Mouse (Mus musculus) forebrain, embryonic 10.5 days (tissue): Measurements from ENCODE around the gene Gm49391. TPM values are rescaled to one million over a fixed set of nuclear protein-coding genes. Genes with fewer than 3 reads are reported as not detected.
"Not testable (repeated sequence)": the region's sequence is repeated elsewhere in the genome, so short reads cannot be mapped to it uniquely, and the experiment has no call there.

Experiments
- DNase-seq: peaks from one replicate; pipeline ENCODE4 v3.0.0-alpha.2; 2017; ENCODE audit warnings: low spot score; ENCODE audit errors: extremely low spot score
- H3K27ac ChIP-seq: fragments of 300-500 bp; sonication (generic); 2 replicates; pipeline ENCODE4 v1.5.1; 2016; ENCODE audit warnings: mild to moderate bottlenecking
- H3K27me3 ChIP-seq: fragments of 300-500 bp; sonication (generic); 2 replicates; pipeline ENCODE4 v1.6.1; 2016; ENCODE audit warnings: mild to moderate bottlenecking; ENCODE audit not compliant: poor library complexity, severe bottlenecking
- H3K36me3 ChIP-seq: fragments of 300-500 bp; sonication (generic); replicated peaks from 2 replicates; pipeline ENCODE4 v1.6.1; 2016; ENCODE audit warnings: mild to moderate bottlenecking, moderate library complexity
- H3K4me1 ChIP-seq: fragments of 300-500 bp; sonication (generic); 2 replicates; pipeline ENCODE4 v1.6.1; 2016
- H3K4me3 ChIP-seq: fragments of 300-500 bp; sonication (generic); 2 replicates; pipeline ENCODE4 v1.5.1; 2016; ENCODE audit warnings: mild to moderate bottlenecking, moderate library complexity
- H3K9me3 ChIP-seq: fragments of 300-500 bp; sonication (generic); 2 replicates; pipeline ENCODE4 v1.6.1; 2016; ENCODE audit warnings: mild to moderate bottlenecking, moderate library complexity
- WGBS: fragments of 180-500 bp; shearing (Covaris S2); methylation state at CpG from one replicate; pipeline ENCODE4 v1.1.7; 2016; 5-methylcytosine and 5-hydroxymethylcytosine counted together
- polyA plus RNA-seq: library from polyadenylated mRNA; unstranded; fragments of >200 nt; fragmentation: Nextera tagmentation; extraction: Ambion mirVana; gene quantifications from 2 replicates; pipeline ENCODE4 v1.2.1, GENCODE M21; 2016

Gene Gm49391
- 0.20 and 0.54 TPM in 2 replicates for polyA plus RNA-seq

GRCm38 (mm10) chr13:60936500-60936901 is at the start of gene Gm49391, which contains the start of gene Ctla2a:
Gm49391 (minus strand) TSS chr13:60936571.
Ctla2a (minus strand) TSS chr13:60936625.
- H3K27ac ChIP-seq: no peak within 1 kb of the TSS
- no peaks in the 10 kb centered on the region for H3K4me1 ChIP-seq
- DNase-seq: no peak
- H3K4me3 ChIP-seq: no peak within 1 kb of the TSS
- 67% methylated on average over 5 of the region's 5 CpGs for WGBS
- no peaks in the 10 kb centered on the region for H3K27me3 ChIP-seq
- peaks cover 29% of the 10 kb centered on the region for H3K9me3 ChIP-seq
- H3K36me3 ChIP-seq: no peaks in the 10 kb centered on the region

DNA sequence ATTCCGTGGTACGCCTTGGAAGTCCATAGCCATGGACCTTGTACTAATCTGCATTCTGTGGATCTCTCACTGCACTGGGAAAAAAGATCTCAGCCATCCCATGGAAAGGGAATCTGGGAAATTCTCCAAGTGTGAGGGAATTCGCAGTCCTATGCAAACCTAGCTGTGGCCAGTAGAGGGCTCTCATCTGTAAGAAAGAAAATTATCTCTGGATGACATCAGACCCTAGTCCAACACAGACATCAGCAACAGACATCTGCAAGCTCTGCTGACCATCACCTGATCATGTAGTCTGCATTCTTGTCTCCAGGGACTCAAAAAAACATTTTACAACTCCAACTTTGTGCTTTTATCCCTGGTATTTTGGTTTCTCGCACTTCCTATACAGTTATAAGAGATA is 35.9 kb upstream of the Gm49391 start:
- H3K4me1 ChIP-seq, H3K36me3 ChIP-seq, H3K9me3 ChIP-seq, H3K27me3 ChIP-seq, DNase-seq, H3K4me3 ChIP-seq, H3K27ac ChIP-seq: not testable (repeated sequence)
- 68% methylated on average over 4 of the region's 4 CpGs for WGBS

- not testable (repeated sequence) for DNase-seq, H3K27me3 ChIP-seq
- 39% methylated on average over 5 of the region's 5 CpGs for WGBS
These were observed 27.6 kb upstream of the Gm49391 start for GRCm38 (mm10) chr13:60963985-60964384.

GRCm38 (mm10) chr13:60961706-60962105 is 25.3 kb upstream of the Gm49391 start:
- Histone ChIP-seq H3K36me3 (no peaks in the 10 kb centered on the region), H3K27ac (no peak overlapping the region), H3K27me3 (no peaks in the 10 kb centered on the region), H3K4me1 (no peaks in the 10 kb centered on the region), H3K9me3 (peaks cover 46% of the 10 kb centered on the region), H3K4me3 (no peak overlapping the region)
- DNase-seq: no peak
- WGBS: 69% methylated on average over 5 of the region's 5 CpGs

More at GRCm38 (mm10) chr13:60963985-60964384, 27.6 kb upstream of the Gm49391 start:
- H3K27ac ChIP-seq, H3K36me3 ChIP-seq, H3K4me3 ChIP-seq, H3K4me1 ChIP-seq: not testable (repeated sequence)
- peaks cover 31% of the 10 kb centered on the region for H3K9me3 ChIP-seq

GRCm38 (mm10) chr13:60941884-60942283 is 5.5 kb upstream of the Gm49391 start, which contains the start of gene Tpbpa:
Tpbpa (minus strand) TSS chr13:60941984.
- peaks cover 44% of the 10 kb centered on the region for H3K9me3 ChIP-seq
- H3K36me3 ChIP-seq, H3K27ac ChIP-seq, H3K4me3 ChIP-seq, DNase-seq, H3K4me1 ChIP-seq, H3K27me3 ChIP-seq: not testable (repeated sequence)
- WGBS: 83% methylated on average over 3 of the region's 3 CpGs

- not testable (repeated sequence) for H3K36me3 ChIP-seq, H3K4me3 ChIP-seq, DNase-seq, H3K4me1 ChIP-seq, H3K27me3 ChIP-seq, H3K27ac ChIP-seq
- H3K9me3 ChIP-seq: peaks cover 28% of the 10 kb centered on the region
- 77% methylated on average over 2 of the region's 2 CpGs for WGBS
These were observed 881 bp downstream of the Gm49391 start, which contains the start of gene Gm49393 for GRCm38 (mm10) chr13:60935490-60935889. Gm49393 (minus strand) TSS chr13:60935590.

GRCm38 (mm10) chr13:60904780-60905179 is 31.6 kb downstream of the Gm49391 start, which contains the start of gene Tpbpb:
Tpbpb (minus strand) TSS chr13:60904880.
- peaks cover 11% of the 10 kb centered on the region; the same call in 1 of the 2 replicates for H3K9me3 ChIP-seq
- H3K4me3 ChIP-seq, DNase-seq, H3K27me3 ChIP-seq, H3K36me3 ChIP-seq, H3K27ac ChIP-seq, H3K4me1 ChIP-seq: not testable (repeated sequence)
- whole genome bisulfite sequencing: 88% methylated on average over 2 of the region's 2 CpGs

DNA sequence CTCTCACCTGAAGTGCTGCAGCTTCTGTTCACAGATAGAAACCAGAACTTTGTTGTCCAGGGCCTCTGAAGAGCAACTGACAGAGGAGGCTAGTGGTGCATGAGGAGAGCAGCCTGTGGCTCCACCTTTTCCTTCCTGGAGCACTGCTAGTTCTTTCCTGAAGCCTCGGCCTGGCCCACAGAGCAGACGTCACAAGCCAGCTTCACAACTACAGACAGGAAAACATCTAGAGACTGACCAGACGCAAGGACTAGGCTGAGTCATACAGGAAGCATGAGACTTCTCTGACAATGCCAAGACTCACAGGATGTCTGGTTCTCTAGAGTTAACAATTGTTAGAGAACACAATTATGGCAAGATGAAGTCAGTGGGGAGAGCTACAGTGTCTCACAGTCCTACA is 39.0 kb downstream of the Gm49391 start, which contains the start of gene Ctla2b:
TSS of gene Ctla2b (minus strand) at position 120 of the 400 bp plus-strand sequence.
- Histone ChIP-seq H3K27ac (no peak within 1 kb of the TSS), H3K4me1 (no peaks in the 10 kb centered on the region), H3K27me3 (no peaks in the 10 kb centered on the region), H3K36me3 (no peaks in the 10 kb centered on the region), H3K4me3 (no peak within 1 kb of the TSS), H3K9me3 (peaks cover 19% of the 10 kb centered on the region; the same call in 1 of the 2 replicates)
- WGBS: 88% methylated on average over 3 of the region's 3 CpGs
- no peak for DNase-seq

DNA sequence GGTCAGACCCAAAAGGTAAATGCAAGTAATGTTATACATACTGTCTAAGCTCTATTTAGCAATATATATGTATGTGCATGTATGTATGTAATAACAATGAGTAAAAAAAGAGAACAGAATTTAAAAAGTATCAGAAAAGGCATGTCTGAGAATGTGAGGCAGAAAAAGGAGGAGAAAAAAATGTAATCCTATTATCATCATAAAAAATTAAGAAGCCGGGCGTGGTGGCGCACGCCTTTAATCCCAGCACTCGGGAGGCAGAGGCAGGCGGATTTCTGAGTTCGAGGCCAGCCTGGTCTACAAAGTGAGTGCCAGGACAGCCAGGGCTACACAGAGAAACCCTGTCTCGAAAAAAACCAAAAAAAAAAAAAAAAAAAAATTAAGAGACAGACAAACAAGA is 39.6 kb downstream of the Gm49391 start, which contains the start of gene Gm49392:
TSS of gene Gm49392 (minus strand) at position 101 of the 400 bp plus-strand sequence.
- H3K9me3 ChIP-seq: peaks cover 17% of the 10 kb centered on the region; the same call in 1 of the 2 replicates
- not testable (repeated sequence) for H3K27me3 ChIP-seq, H3K36me3 ChIP-seq, H3K4me1 ChIP-seq, H3K27ac ChIP-seq, H3K4me3 ChIP-seq, DNase-seq
- WGBS: 89% methylated on average over 8 of the region's 8 CpGs

DNA sequence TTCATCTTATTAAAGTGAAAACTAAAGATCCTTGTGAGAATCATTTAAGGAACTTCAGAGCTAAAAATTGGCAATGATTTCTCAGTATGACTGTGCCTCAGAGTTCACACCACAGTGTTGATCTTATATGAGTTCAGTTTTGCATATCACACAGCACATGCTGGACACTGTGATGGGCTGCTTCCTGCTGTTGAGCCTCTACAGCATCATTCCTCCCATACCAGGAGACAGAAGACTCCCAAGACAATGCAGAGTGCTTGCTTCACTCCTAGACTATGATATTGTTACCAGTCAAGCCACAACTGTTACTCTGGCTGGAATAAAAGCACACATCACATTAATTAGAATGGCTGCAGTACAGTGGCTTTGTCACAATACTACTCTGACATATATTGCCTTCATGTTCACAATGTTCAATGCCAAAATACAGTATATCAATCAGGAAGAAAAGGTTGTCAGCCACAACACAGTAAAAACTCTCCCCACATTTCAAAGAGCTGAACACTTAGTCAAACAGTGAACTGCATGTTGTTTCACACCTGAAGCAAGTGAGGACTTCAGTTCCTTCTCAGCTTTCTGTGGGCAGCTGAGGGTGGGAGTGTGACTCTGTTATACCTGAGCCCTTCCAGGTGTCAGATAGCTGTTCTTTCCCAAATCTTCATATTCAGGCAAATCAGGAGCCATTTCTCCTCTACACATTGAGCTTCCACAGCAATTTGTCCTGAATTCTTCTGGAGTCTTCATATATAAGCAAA is 40.8 kb downstream of the Gm49391 start:
- H3K27ac ChIP-seq: no peak overlapping the region
- H3K36me3 ChIP-seq: no peaks in the 10 kb centered on the region
- no peaks in the 10 kb centered on the region for H3K27me3 ChIP-seq
- no peak overlapping the region for H3K4me3 ChIP-seq
- H3K9me3 ChIP-seq: peaks cover 20% of the 10 kb centered on the region
- no peak for DNase-seq
- H3K4me1 ChIP-seq: no peaks in the 10 kb centered on the region

GRCm38 (mm10) chr13:60892301-60892700 is 44.1 kb downstream of the Gm49391 start:
- 97% methylated on average over 1 of the region's 1 CpGs for WGBS
- H3K27ac ChIP-seq: no peak overlapping the region
- no peaks in the 10 kb centered on the region for H3K27me3 ChIP-seq
- H3K36me3 ChIP-seq: no peaks in the 10 kb centered on the region
- H3K4me1 ChIP-seq: no peaks in the 10 kb centered on the region
- H3K9me3 ChIP-seq: peaks cover 14% of the 10 kb centered on the region
- DNase-seq: no peak
- H3K4me3 ChIP-seq: no peak overlapping the region

- Histone ChIP-seq H3K4me1 (no peaks in the 10 kb centered on the region), H3K27ac (no peak within 1 kb of the TSS), H3K9me3 (no peaks in the 10 kb centered on the region; the same call in 1 of the 2 replicates), H3K4me3 (no peak within 1 kb of the TSS), H3K27me3 (no peaks in the 10 kb centered on the region), H3K36me3 (no peaks in the 10 kb centered on the region)
- WGBS: 78% methylated on average over 1 of the region's 1 CpGs
- DNase-seq: no peak
These were observed 72.1 kb downstream of the Gm49391 start, which contains the start of gene 4930486L24Rik for GRCm38 (mm10) chr13:60864281-60864680. 4930486L24Rik (minus strand) TSS chr13:60864475.
